Mouse (Mus musculus) G1E-ER4 (cell line): ENCODE data around the gene Kcna6. TPM values are rescaled to one million over a fixed set of nuclear protein-coding genes. Genes with fewer than 3 reads are reported as not detected.

Source experiments
- GATA1 ChIP-seq: IDR thresholded peaks from one replicate; pipeline ENCODE4 v1.8.0; 2012; ENCODE audit warnings: low read length, inconsistent platforms
- polyA plus RNA-seq: library from polyadenylated mRNA; stranded (reverse); fragments of >175 nt; gene quantifications from 2 replicates; pipeline ENCODE4 v1.2.3, GENCODE M21; 2012

Kcna6 gene
- polyA plus RNA-seq, 1 experiment: not detected

- no peak for TF ChIP-seq GATA1
Observed at GRCm38 (mm10) chr6:126752520-126752919, 12.0 kb upstream of the Kcna6 start.

- TF ChIP-seq GATA1: no peak
Observed at GRCm38 (mm10) chr6:126745888-126746287, 5.4 kb upstream of the Kcna6 start.

GRCm38 (mm10) chr6:126742610-126743009 lies 2.1 kb upstream of the Kcna6 start:
- TF ChIP-seq GATA1: no peak

- no peak for TF ChIP-seq GATA1
Observed at GRCm38 (mm10) chr6:126739326-126740210, 906 bp downstream of the Kcna6 start.

- no peak for TF ChIP-seq GATA1
Observed at GRCm38 (mm10) chr6:126736996-126737395, 3.5 kb downstream of the Kcna6 start.

- TF ChIP-seq GATA1: no peak
Observed at GRCm38 (mm10) chr6:126735806-126736205, 4.7 kb downstream of the Kcna6 start.

GRCm38 (mm10) chr6:126732645-126733044 lies 7.8 kb downstream of the Kcna6 start:
- TF ChIP-seq GATA1: no peak

- no peak for TF ChIP-seq GATA1
Observed at GRCm38 (mm10) chr6:126728803-126729202, 11.7 kb downstream of the Kcna6 start.

GRCm38 (mm10) chr6:126718423-126719087 lies 21.9 kb downstream of the Kcna6 start:
- TF ChIP-seq GATA1: no peak

GRCm38 (mm10) chr6:126712531-126712930 lies 27.9 kb downstream of the Kcna6 start:
- no peak for TF ChIP-seq GATA1

GRCm38 (mm10) chr6:126705936-126706335 lies 34.5 kb downstream of the Kcna6 start:
- no peak for TF ChIP-seq GATA1

GRCm38 (mm10) chr6:126704430-126704829 lies 36.0 kb downstream of the Kcna6 start:
- no peak for TF ChIP-seq GATA1

GRCm38 (mm10) chr6:126702116-126702515 lies 38.4 kb downstream of the Kcna6 start:
- no peak for TF ChIP-seq GATA1

- no peak for TF ChIP-seq GATA1
Observed at GRCm38 (mm10) chr6:126701196-126701595, 39.3 kb downstream of the Kcna6 start.

- no peak for TF ChIP-seq GATA1
Observed at GRCm38 (mm10) chr6:126699995-126700394, 40.5 kb downstream of the Kcna6 start.

GRCm38 (mm10) chr6:126687120-126687519 lies 53.4 kb downstream of the Kcna6 start:
- no peak for TF ChIP-seq GATA1

- no peak for TF ChIP-seq GATA1
Observed at GRCm38 (mm10) chr6:126685135-126685534, 55.3 kb downstream of the Kcna6 start.

- no peak for TF ChIP-seq GATA1
Observed at GRCm38 (mm10) chr6:126678961-126679360, 61.5 kb downstream of the Kcna6 start.
